Mouse (Mus musculus): ENCODE data around the gene Chit1. TPM values are rescaled to one million over a fixed set of nuclear protein-coding genes. Genes with fewer than 3 reads are reported as not detected.

Gene Chit1
- polyA plus RNA-seq, 1 experiment from 2014 or later, result not detected

DNA sequence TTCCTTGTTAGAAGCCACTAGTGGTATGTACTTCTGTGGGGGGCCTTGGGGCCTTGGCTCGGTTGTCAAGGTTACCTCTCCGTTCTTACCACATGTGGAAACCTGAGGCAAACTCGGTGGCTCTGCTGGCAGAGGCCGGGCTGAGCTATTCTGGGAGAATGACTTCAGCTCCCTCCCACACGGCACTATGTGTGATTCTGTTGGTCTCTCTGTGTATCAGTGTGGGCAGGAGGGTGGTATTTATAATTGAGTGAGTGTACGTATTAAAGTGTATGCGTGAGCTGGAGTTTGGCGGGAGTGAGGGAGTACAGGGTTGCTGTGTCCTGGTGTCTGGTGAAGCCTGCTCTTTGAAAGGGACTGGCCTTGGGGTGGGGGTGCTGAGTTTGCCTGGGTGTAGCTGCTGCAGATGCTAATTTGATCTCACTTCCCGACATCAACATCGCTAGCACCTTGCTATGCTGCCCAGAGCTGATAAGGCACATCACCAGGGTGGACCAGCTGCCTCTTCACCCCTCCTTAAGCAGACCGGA, 28.0 kb upstream of the Chit1 start:
- DNase-seq (ENCODE audit: low spot score) (no peak), ATAC-seq (ENCODE audit: low FRiP score) (no peak)
- Histone ChIP-seq H3K4me1 (replicated peaks; ENCODE audit: control insufficient read depth, insufficient read depth, low read length) (peaks cover 8% of the 10 kb centered on the region; the same call in 1 of the 2 replicates), H3K36me3 (ENCODE audit: control insufficient read depth, insufficient read depth, low read length) (no peaks in the 10 kb centered on the region), H3K9me3 (ENCODE audit: control insufficient read depth, low read length) (no peaks in the 10 kb centered on the region), H3K27ac (ENCODE audit: low read depth, low read length) (no peak overlapping the region), H3K9ac (ENCODE audit: low read depth, low read length) (no peak overlapping the region), H3K27me3 (ENCODE audit: control insufficient read depth, insufficient read depth, low read length) (no peaks in the 10 kb centered on the region), H3K4me2 (replicated peaks; ENCODE audit: low read depth, low read length) (no peak overlapping the region), H3K4me3 (ENCODE audit: low read depth, low read length) (no peak overlapping the region)
- 60% methylated on average over 11 of the region's 11 CpGs for WGBS

DNA sequence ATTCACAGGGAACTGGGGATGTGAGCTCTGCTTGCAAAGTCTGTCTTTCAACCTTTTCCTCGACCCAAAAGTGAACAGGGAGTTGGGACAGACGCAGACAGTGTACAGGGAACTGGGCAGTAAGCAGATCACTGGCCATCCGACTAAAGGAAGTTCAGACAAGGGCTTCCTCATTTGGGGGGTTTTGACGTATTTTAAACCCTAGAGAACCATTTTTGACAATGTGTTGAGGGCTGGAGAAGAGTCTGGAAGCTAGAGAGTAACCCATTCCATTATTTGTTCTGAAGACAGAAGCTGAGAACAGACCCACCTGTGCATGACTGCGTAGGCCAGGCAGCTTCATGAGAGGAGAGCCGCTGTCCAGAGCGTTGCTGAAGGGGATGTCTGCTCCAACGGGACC, 27.4 kb upstream of the Chit1 start:
- peaks cover 8% of the 10 kb centered on the region; the same call in 1 of the 2 replicates for H3K4me1 ChIP-seq (replicated peaks; ENCODE audit: control insufficient read depth, insufficient read depth, low read length)

GRCm38 (mm10) chr1:134084128-134084527, 26.9 kb upstream of the Chit1 start:
- H3K9ac ChIP-seq (ENCODE audit: low read depth, low read length), result no peak overlapping the region
- no peaks in the 10 kb centered on the region for H3K9me3 ChIP-seq (ENCODE audit: control insufficient read depth, low read length)
- no peaks in the 10 kb centered on the region for H3K27me3 ChIP-seq (ENCODE audit: control insufficient read depth, insufficient read depth, low read length)
- H3K4me3 ChIP-seq (ENCODE audit: low read depth, low read length), result no peak overlapping the region
- no peaks in the 10 kb centered on the region for H3K36me3 ChIP-seq (ENCODE audit: control insufficient read depth, insufficient read depth, low read length)
- peaks cover 8% of the 10 kb centered on the region; the same call in 1 of the 2 replicates for H3K4me1 ChIP-seq (replicated peaks; ENCODE audit: control insufficient read depth, insufficient read depth, low read length)
- no peak overlapping the region for H3K4me2 ChIP-seq (replicated peaks; ENCODE audit: low read depth, low read length)
- DNase-seq (ENCODE audit: low spot score) (no peak), ATAC-seq (ENCODE audit: low FRiP score) (no peak)
- 88% methylated on average over 3 of the region's 3 CpGs for WGBS
- H3K27ac ChIP-seq (ENCODE audit: low read depth, low read length), result no peak overlapping the region

More for the DNA sequence above, 27.4 kb upstream of the Chit1 start:
- ATAC-seq (ENCODE audit: low FRiP score) (no peak), DNase-seq (ENCODE audit: low spot score) (no peak)
- Histone ChIP-seq H3K9ac (ENCODE audit: low read depth, low read length) (no peak overlapping the region), H3K4me2 (replicated peaks; ENCODE audit: low read depth, low read length) (no peak overlapping the region), H3K27ac (ENCODE audit: low read depth, low read length) (no peak overlapping the region), H3K4me3 (ENCODE audit: low read depth, low read length) (no peak overlapping the region), H3K36me3 (ENCODE audit: control insufficient read depth, insufficient read depth, low read length) (no peaks in the 10 kb centered on the region), H3K27me3 (ENCODE audit: control insufficient read depth, insufficient read depth, low read length) (no peaks in the 10 kb centered on the region), H3K9me3 (ENCODE audit: control insufficient read depth, low read length) (no peaks in the 10 kb centered on the region)
- WGBS, result 88% methylated on average over 8 of the region's 8 CpGs

DNA sequence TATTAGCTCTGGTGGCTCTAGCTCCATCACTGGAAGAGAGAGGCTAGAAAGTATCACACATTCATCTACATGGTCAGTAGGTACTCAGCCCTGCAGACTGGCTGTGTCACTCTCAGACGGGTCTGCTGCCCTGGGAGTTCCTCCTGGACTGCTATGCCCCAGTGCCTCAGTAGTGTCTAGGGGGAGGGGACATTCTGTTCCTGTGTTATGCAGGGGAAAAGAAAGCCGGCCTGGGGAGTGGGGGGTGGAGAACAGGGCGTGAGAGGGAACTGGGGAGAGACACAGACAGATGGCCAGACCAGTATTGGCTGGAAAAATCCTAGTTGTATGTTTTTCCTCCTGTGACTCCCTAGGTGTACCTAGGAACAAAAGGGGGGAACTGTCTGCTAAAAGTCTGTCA, 25.0 kb upstream of the Chit1 start:
- no peaks in the 10 kb centered on the region for H3K9me3 ChIP-seq (ENCODE audit: control insufficient read depth, low read length)
- ATAC-seq (ENCODE audit: low FRiP score), result peak; percentile 35; the same call in 1 of the 2 replicates
- H3K27ac ChIP-seq (ENCODE audit: low read depth, low read length), result no peak overlapping the region
- no peak overlapping the region for H3K9ac ChIP-seq (ENCODE audit: low read depth, low read length)
- WGBS, result 9% methylated on average over 3 of the region's 3 CpGs
- DNase-seq (ENCODE audit: low spot score), result no peak
- H3K4me2 ChIP-seq (replicated peaks; ENCODE audit: low read depth, low read length), result no peak overlapping the region
- H3K4me3 ChIP-seq (ENCODE audit: low read depth, low read length), result no peak overlapping the region
- peaks cover 6% of the 10 kb centered on the region; the same call in 1 of the 2 replicates for H3K4me1 ChIP-seq (replicated peaks; ENCODE audit: control insufficient read depth, insufficient read depth, low read length)
- no peaks in the 10 kb centered on the region for H3K27me3 ChIP-seq (ENCODE audit: control insufficient read depth, insufficient read depth, low read length)
- no peaks in the 10 kb centered on the region for H3K36me3 ChIP-seq (ENCODE audit: control insufficient read depth, insufficient read depth, low read length)

DNA sequence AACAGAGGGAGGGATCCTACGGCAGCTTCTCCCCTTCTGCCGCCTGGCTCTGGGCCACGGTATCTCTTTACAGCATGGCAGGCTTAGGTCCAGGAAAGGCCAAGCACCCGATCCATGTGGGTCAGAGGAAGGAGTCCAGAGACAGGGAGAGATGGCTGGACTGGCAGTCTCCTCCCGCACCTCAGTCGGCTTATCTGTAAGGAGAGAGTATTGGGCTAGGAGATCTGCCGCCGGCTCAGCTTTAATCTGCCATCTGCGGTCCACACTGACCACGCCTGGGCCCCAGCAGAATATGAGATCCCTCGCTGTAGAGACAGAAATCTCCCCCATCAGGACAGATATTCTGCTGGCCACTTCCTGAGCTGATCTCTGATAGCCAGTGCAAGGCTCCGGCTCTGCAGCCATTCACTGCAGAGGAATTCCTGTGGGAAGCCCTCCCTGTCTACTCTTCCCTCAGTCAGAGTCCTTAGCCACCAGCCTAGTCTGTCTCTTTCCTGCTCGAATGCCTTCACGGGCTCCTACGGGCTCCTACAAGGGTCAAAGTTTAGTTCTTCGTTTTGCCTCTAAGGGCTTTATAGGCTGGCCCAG, 24.1 kb upstream of the Chit1 start:
- WGBS, result 52% methylated on average over 16 of the region's 16 CpGs
- Histone ChIP-seq H3K4me3 (ENCODE audit: low read depth, low read length) (no peak overlapping the region), H3K27ac (ENCODE audit: low read depth, low read length) (peak overlapping the region; percentile 40; the same call in 1 of the 2 replicates), H3K9ac (ENCODE audit: low read depth, low read length) (peak overlapping the region; percentile 44; the same call in 1 of the 2 replicates), H3K27me3 (ENCODE audit: control insufficient read depth, insufficient read depth, low read length) (no peaks in the 10 kb centered on the region), H3K4me1 (replicated peaks; ENCODE audit: control insufficient read depth, insufficient read depth, low read length) (peaks cover 6% of the 10 kb centered on the region; the same call in 1 of the 2 replicates), H3K36me3 (ENCODE audit: control insufficient read depth, insufficient read depth, low read length) (no peaks in the 10 kb centered on the region), H3K9me3 (ENCODE audit: control insufficient read depth, low read length) (no peaks in the 10 kb centered on the region), H3K4me2 (replicated peaks; ENCODE audit: low read depth, low read length) (no peak overlapping the region)
- no peak for ATAC-seq (ENCODE audit: low FRiP score)
- DNase-seq (ENCODE audit: low spot score), result no peak

- H3K36me3 ChIP-seq (ENCODE audit: control insufficient read depth, insufficient read depth, low read length), result no peaks in the 10 kb centered on the region
- 94% methylated on average over 7 of the region's 7 CpGs for WGBS
- no peak overlapping the region for H3K27ac ChIP-seq (ENCODE audit: low read depth, low read length)
- no peak overlapping the region for H3K9ac ChIP-seq (ENCODE audit: low read depth, low read length)
- ATAC-seq (ENCODE audit: low FRiP score) (no peak), DNase-seq (ENCODE audit: low spot score) (no peak)
- H3K9me3 ChIP-seq (ENCODE audit: control insufficient read depth, low read length), result no peaks in the 10 kb centered on the region
- no peak overlapping the region for H3K4me2 ChIP-seq (replicated peaks; ENCODE audit: low read depth, low read length)
- no peak overlapping the region for H3K4me3 ChIP-seq (ENCODE audit: low read depth, low read length)
- H3K4me1 ChIP-seq (replicated peaks; ENCODE audit: control insufficient read depth, insufficient read depth, low read length), result peaks cover 10% of the 10 kb centered on the region
- no peaks in the 10 kb centered on the region for H3K27me3 ChIP-seq (ENCODE audit: control insufficient read depth, insufficient read depth, low read length)
Measured at GRCm38 (mm10) chr1:134089074-134089473, 22.0 kb upstream of the Chit1 start.

- H3K27ac ChIP-seq (ENCODE audit: low read depth, low read length), result no peak overlapping the region
- WGBS, result 93% methylated on average over 3 of the region's 3 CpGs
Measured at GRCm38 (mm10) chr1:134091851-134092250, 19.2 kb upstream of the Chit1 start.

GRCm38 (mm10) chr1:134092368-134092767, 18.7 kb upstream of the Chit1 start:
- no peak for DNase-seq (ENCODE audit: low spot score)
- H3K27me3 ChIP-seq (ENCODE audit: control insufficient read depth, insufficient read depth, low read length), result no peaks in the 10 kb centered on the region
- peak overlapping the region; percentile 74; the same call in 1 of the 2 replicates for H3K27ac ChIP-seq (ENCODE audit: low read depth, low read length)
- peaks cover 5% of the 10 kb centered on the region for H3K4me1 ChIP-seq (replicated peaks; ENCODE audit: control insufficient read depth, insufficient read depth, low read length)
- WGBS, result 32% methylated on average over 6 of the region's 6 CpGs
- no peak for ATAC-seq (ENCODE audit: low FRiP score)
- peak overlapping the region; percentile 38; the same call in 1 of the 2 replicates for H3K4me3 ChIP-seq (ENCODE audit: low read depth, low read length)
- peak overlapping the region; percentile 69 for H3K9ac ChIP-seq (ENCODE audit: low read depth, low read length)
- H3K4me2 ChIP-seq (replicated peaks; ENCODE audit: low read depth, low read length), result peak overlapping the region; percentile 83
- no peaks in the 10 kb centered on the region for H3K9me3 ChIP-seq (ENCODE audit: control insufficient read depth, low read length)
- H3K36me3 ChIP-seq (ENCODE audit: control insufficient read depth, insufficient read depth, low read length), result no peaks in the 10 kb centered on the region

More at GRCm38 (mm10) chr1:134091851-134092250, 19.2 kb upstream of the Chit1 start:
- ATAC-seq (ENCODE audit: low FRiP score) (no peak), DNase-seq (ENCODE audit: low spot score) (no peak)
- no peaks in the 10 kb centered on the region for H3K36me3 ChIP-seq (ENCODE audit: control insufficient read depth, insufficient read depth, low read length)
- no peaks in the 10 kb centered on the region for H3K27me3 ChIP-seq (ENCODE audit: control insufficient read depth, insufficient read depth, low read length)
- H3K4me1 ChIP-seq (replicated peaks; ENCODE audit: control insufficient read depth, insufficient read depth, low read length), result peaks cover 8% of the 10 kb centered on the region
- H3K9me3 ChIP-seq (ENCODE audit: control insufficient read depth, low read length), result no peaks in the 10 kb centered on the region
- H3K4me2 ChIP-seq (replicated peaks; ENCODE audit: low read depth, low read length), result no peak overlapping the region
- no peak overlapping the region for H3K4me3 ChIP-seq (ENCODE audit: low read depth, low read length)
- no peak overlapping the region for H3K9ac ChIP-seq (ENCODE audit: low read depth, low read length)
